Mouse (Mus musculus) G1E (cell line): ENCODE data around the gene Kdm4d.

ENCODE experiments used
- CTCF ChIP-seq: IDR thresholded peaks from 2 replicates; pipeline ENCODE4 v1.5.1; 2012; ENCODE audit warnings: low read depth, low read length, inconsistent platforms, mixed read lengths
- GATA1 ChIP-seq: IDR thresholded peaks from 2 replicates; pipeline ENCODE4 v1.6.1; 2012; ENCODE audit warnings: borderline replicate concordance, low read length, inconsistent platforms, mixed read lengths
- POLR2AphosphoS5 ChIP-seq: IDR thresholded peaks from 2 replicates; pipeline ENCODE4 v1.6.1; 2012; ENCODE audit warnings: low read depth, low read length, inconsistent platforms; ENCODE audit not compliant: insufficient replicate concordance

GRCm38 (mm10) chr9:14532283-14532682 lies 32.0 kb upstream of the Kdm4d start:
- TF ChIP-seq POLR2AphosphoS5 (no peak), CTCF (no peak), GATA1 (no peak)
